Mouse (Mus musculus) lung, embryonic 16.5 days (tissue): ENCODE results near the gene Vdr. TPM values are rescaled to one million over a fixed set of nuclear protein-coding genes. Genes with fewer than 3 reads are reported as not detected.

Source experiments
- ATAC-seq: fragments of 200-750 bp; cut with Nextera tagmentation; 2 replicates; pipeline ENCODE4 v1.8.0; 2017; ENCODE audit warnings: low read depth, mild to moderate bottlenecking, moderate library complexity
- H3K27ac ChIP-seq: fragments of 300-500 bp; sonication (generic); 2 replicates; pipeline ENCODE4 v1.5.1; 2014; ENCODE audit warnings: mild to moderate bottlenecking, control low read depth, low read length
- H3K27me3 ChIP-seq: fragments of 300-500 bp; sonication (generic); 2 replicates; pipeline ENCODE4 v1.6.1; 2014; ENCODE audit warnings: low read depth, low read length, mixed read lengths; ENCODE audit not compliant: control insufficient read depth, insufficient read depth
- H3K36me3 ChIP-seq: fragments of 300-500 bp; sonication (generic); 2 replicates; pipeline ENCODE4 v1.6.1; 2014; ENCODE audit warnings: low read length; ENCODE audit not compliant: control insufficient read depth, insufficient read depth
- H3K4me1 ChIP-seq: fragments of 300-500 bp; sonication (generic); replicated peaks from 2 replicates; pipeline ENCODE4 v1.6.1; 2014; ENCODE audit warnings: low read length, mixed read lengths; ENCODE audit not compliant: control insufficient read depth, insufficient read depth
- H3K4me2 ChIP-seq: fragments of 300-500 bp; sonication (generic); 2 replicates; pipeline ENCODE4 v1.6.1; 2014; ENCODE audit warnings: low read depth, low read length, control low read depth
- H3K4me3 ChIP-seq: fragments of 300-500 bp; sonication (generic); 2 replicates; pipeline ENCODE4 v1.5.1; 2014; ENCODE audit warnings: mild to moderate bottlenecking, low read length, control low read depth
- H3K9ac ChIP-seq: fragments of 300-500 bp; sonication (generic); 2 replicates; pipeline ENCODE4 v1.6.1; 2014; ENCODE audit warnings: low read length, control low read depth
- H3K9me3 ChIP-seq: fragments of 300-500 bp; sonication (generic); 2 replicates; pipeline ENCODE4 v1.6.1; 2016; ENCODE audit warnings: low read length; ENCODE audit not compliant: control insufficient read depth
- WGBS: fragments of 180-500 bp; shearing (Covaris S2); extraction: QIAGEN DNeasy Blood & Tissue Kit; methylation state at CpG from one replicate; pipeline ENCODE4 v1.1.7; 2014; 5-methylcytosine and 5-hydroxymethylcytosine counted together
- polyA plus RNA-seq: library from polyadenylated mRNA; unstranded; fragments of >200 nt; fragmentation: Nextera tagmentation; extraction: Ambion mirVana; gene quantifications from 2 replicates; pipeline ENCODE4 v1.2.1, GENCODE M21; 2015

The Vdr gene
- polyA plus RNA-seq, 1 experiment from 2014 or later = 1.7 TPM

DNA sequence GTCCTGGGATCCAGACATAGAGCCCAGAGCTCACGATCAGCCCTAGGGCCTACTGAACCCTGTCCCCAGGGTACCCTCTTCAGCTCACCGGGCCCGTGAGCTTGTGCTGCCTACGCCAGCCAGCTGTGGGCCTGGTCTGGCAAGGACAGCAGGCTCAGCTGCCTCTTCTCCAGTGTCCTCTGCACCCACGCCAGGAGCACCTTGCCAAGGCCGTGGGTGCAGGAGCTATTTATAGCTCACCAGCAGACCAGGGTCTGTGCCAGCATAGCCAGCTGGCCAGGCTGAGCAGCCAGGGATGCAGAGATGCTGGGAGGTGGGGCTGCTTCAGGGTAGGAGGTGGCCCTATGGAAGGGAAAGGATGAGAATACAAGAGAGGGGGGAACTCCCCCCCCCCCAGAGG lies 98.3 kb downstream of the Vdr start:
- peaks cover 27% of the 10 kb centered on the region for H3K4me1 ChIP-seq
- no peak overlapping the region for H3K9ac ChIP-seq
- no peak overlapping the region for H3K4me2 ChIP-seq
- ATAC-seq = peak; percentile 23; the same call in 1 of the 2 replicates
- 50% methylated on average over 6 of the region's 6 CpGs for WGBS
- peaks cover 29% of the 10 kb centered on the region for H3K36me3 ChIP-seq
- H3K9me3 ChIP-seq = no peaks in the 10 kb centered on the region
- no peaks in the 10 kb centered on the region for H3K27me3 ChIP-seq
- H3K27ac ChIP-seq = 0 out of 2 replicates have a peak overlapping the region, but pooled peaks have one; percentile 5
- no peak overlapping the region for H3K4me3 ChIP-seq

DNA sequence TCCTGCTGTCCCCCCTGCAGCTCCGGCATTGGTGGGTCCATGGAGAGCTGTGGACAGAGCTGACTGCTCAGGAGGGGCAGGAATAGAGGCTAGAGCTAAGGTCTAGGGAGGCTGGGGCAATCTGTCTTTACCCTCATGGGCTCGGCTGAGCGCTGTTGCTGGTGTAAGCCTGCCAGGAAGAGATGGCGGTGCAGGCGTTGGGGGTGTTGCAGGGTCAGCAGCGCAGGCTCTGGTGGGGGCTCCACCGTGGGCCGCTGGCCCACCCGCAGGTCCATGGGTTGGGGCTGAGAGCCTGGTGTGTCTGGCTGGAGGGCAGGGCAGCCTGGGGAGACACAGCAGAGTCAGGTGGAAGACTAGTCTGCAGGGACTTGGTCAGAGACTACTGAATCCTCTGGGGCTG lies 99.1 kb downstream of the Vdr start:
- Histone ChIP-seq H3K9me3 (no peaks in the 10 kb centered on the region), H3K36me3 (peaks cover 36% of the 10 kb centered on the region), H3K4me1 (peaks cover 27% of the 10 kb centered on the region), H3K27ac (no peak overlapping the region), H3K9ac (no peak overlapping the region), H3K4me2 (no peak overlapping the region), H3K27me3 (no peaks in the 10 kb centered on the region), H3K4me3 (no peak overlapping the region)
- 83% methylated on average over 9 of the region's 9 CpGs for WGBS
- ATAC-seq = no peak

DNA sequence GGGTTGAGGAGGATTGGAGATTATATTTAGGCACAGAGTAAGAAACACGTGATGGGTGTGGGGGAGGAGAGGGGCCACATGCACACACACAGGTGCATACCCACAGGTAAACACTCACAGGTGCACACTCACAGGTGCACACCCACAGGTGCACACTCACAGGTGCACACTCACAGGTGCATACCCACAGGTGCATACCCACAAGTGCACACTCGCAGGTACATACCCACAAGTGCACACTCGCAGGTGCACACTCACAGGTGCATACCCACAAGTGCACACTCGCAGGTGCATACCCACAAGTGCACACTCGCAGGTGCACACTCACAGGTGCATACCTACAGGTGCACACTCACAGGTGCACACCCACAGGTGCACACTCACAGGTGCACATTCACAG lies 100.0 kb downstream of the Vdr start:
- Histone ChIP-seq H3K36me3 (peaks cover 39% of the 10 kb centered on the region), H3K4me2 (no peak overlapping the region), H3K9me3 (no peaks in the 10 kb centered on the region), H3K9ac (no peak overlapping the region), H3K4me3 (no peak overlapping the region), H3K4me1 (peaks cover 27% of the 10 kb centered on the region), H3K27me3 (no peaks in the 10 kb centered on the region), H3K27ac (no peak overlapping the region)
- ATAC-seq = no peak
- WGBS = 86% methylated on average over 5 of the region's 5 CpGs

DNA sequence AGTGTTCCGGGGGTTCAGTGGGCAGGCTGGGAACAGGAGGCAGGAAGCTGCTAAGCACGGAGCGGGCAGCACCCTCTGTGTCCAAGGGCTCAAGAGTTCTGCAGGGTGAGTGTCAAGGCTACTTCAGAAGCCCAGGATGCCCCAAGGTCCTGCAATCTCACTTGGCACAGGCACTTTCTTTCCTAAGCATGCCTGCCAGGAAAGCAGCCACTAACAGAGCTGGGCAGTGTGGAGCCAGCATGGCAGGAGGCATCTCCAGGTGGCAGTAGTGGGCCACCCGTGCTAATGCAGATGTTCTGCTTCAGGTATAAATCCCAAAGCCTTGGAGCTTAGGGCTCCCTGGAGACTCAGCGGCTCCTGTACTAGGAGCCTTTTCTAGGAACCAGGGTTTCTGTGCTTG lies 100.5 kb downstream of the Vdr start:
- Histone ChIP-seq H3K36me3 (peaks cover 39% of the 10 kb centered on the region), H3K4me1 (peaks cover 27% of the 10 kb centered on the region), H3K4me2 (no peak overlapping the region), H3K9me3 (no peaks in the 10 kb centered on the region), H3K27me3 (no peaks in the 10 kb centered on the region), H3K27ac (no peak overlapping the region), H3K9ac (no peak overlapping the region), H3K4me3 (no peak overlapping the region)
- ATAC-seq = no peak
- 83% methylated on average over 5 of the region's 5 CpGs for WGBS

DNA sequence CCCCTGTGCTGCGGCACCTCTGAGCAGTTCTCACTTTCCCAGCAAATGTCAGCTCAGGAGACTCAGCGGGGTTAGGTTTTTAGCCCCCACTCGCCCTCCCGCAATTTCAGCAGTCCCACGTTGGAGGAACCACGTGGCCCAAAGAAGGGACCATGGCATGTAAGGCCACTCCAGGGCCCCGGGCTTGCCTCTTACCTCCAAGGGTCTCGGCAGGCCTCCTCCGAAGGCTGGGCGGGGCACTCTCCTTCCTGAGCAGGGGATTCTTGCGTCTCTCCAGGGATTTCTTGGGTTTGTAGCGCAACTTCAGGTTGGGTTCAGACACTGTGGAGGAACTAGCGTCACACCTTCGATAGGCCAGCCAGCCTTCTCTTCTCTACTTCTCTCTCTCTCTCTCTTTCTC lies 101.2 kb downstream of the Vdr start:
- peaks cover 41% of the 10 kb centered on the region for H3K36me3 ChIP-seq
- H3K4me2 ChIP-seq = no peak overlapping the region
- H3K27ac ChIP-seq = no peak overlapping the region
- WGBS = 77% methylated on average over 14 of the region's 14 CpGs
- ATAC-seq = no peak
- H3K27me3 ChIP-seq = no peaks in the 10 kb centered on the region
- peaks cover 20% of the 10 kb centered on the region for H3K4me1 ChIP-seq
- no peaks in the 10 kb centered on the region for H3K9me3 ChIP-seq
- no peak overlapping the region for H3K4me3 ChIP-seq
- no peak overlapping the region for H3K9ac ChIP-seq

DNA sequence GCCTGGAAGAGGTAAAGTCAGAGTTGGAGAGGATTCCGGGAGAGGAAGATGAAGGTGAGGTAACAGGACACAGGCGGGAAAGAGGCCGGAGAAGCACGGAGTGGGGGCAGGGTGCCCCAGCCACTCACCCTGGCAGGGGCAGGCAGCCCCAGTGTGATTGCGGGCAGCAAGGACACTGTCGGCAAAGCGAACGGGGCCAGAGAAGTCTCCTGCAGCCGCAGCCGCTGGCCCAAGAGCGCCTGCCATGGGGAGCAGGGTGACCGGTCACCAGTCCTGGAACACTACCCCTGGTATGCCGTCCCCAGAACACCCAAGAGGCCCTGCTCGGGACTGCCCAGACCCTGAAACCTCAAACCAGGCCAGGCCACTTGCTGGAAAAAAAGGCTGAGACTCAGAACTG lies 101.9 kb downstream of the Vdr start:
- peaks cover 41% of the 10 kb centered on the region for H3K36me3 ChIP-seq
- no peaks in the 10 kb centered on the region for H3K27me3 ChIP-seq
- H3K4me1 ChIP-seq = peaks cover 13% of the 10 kb centered on the region
- ATAC-seq = no peak
- H3K9ac ChIP-seq = no peak overlapping the region
- WGBS = 86% methylated on average over 14 of the region's 14 CpGs
- H3K4me3 ChIP-seq = no peak overlapping the region
- H3K9me3 ChIP-seq = no peaks in the 10 kb centered on the region
- no peak overlapping the region for H3K27ac ChIP-seq
- H3K4me2 ChIP-seq = no peak overlapping the region

DNA sequence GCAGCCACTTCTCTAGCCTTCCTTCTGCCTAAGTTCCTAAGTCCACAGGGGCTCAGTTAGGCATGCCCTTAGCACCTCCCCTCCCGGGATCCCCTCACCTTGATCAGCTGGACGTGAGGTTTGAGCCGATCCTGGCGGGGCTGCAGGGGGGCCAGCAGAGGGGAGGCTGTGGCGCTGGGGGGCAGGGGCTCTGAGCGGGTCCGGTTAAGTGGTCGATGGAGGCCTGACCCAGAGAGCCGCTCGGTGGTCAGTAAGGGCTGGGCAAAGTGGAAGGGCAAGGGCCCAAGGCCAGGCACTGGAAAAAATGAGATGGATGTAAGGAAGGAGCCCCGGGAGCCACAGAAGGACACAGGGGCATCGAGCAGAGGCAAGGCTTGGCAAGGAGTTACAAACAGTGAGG lies 102.6 kb downstream of the Vdr start:
- Histone ChIP-seq H3K4me3 (no peak overlapping the region), H3K4me2 (no peak overlapping the region), H3K27ac (no peak overlapping the region), H3K9me3 (no peaks in the 10 kb centered on the region), H3K36me3 (peaks cover 41% of the 10 kb centered on the region), H3K4me1 (peaks cover 9% of the 10 kb centered on the region), H3K27me3 (no peaks in the 10 kb centered on the region), H3K9ac (no peak overlapping the region)
- 72% methylated on average over 12 of the region's 12 CpGs for WGBS
- no peak for ATAC-seq

Other genes starting within 250 kb of the Vdr start
- gene Rpap3, start 204.8 kb downstream of the Vdr start, polyA plus RNA-seq = 20.5 and 25.2 TPM in 2 replicates
- 0.55 and 1.6 TPM in 2 replicates for gene Endou, start 179.3 kb downstream of the Vdr start, polyA plus RNA-seq
- 20.8 and 22.7 TPM in 2 replicates for gene Rapgef3, start 142.7 kb downstream of the Vdr start, polyA plus RNA-seq
- 46.8 and 49.5 TPM in 2 replicates for gene Slc48a1, start 132.1 kb downstream of the Vdr start, polyA plus RNA-seq
- gene Hdac7, start 66.1 kb downstream of the Vdr start, polyA plus RNA-seq = 44.2 and 48.5 TPM in 2 replicates
- 46.6 and 51.2 TPM in 2 replicates for gene Tmem106c, start 53.6 kb upstream of the Vdr start, polyA plus RNA-seq
- 17.0 and 19.2 TPM in 2 replicates for gene Col2a1, start 94.1 kb upstream of the Vdr start, polyA plus RNA-seq
- 32.2 and 33.6 TPM in 2 replicates for gene Pfkm, start 182.0 kb upstream of the Vdr start, polyA plus RNA-seq
- 27.4 and 29.2 TPM in 2 replicates for gene Senp1, start 183.1 kb upstream of the Vdr start, polyA plus RNA-seq